Mouse (Mus musculus) cerebellum, postnatal 14 days (tissue): ENCODE measurements around the gene Coa7.

Source experiments
- DNase-seq, 2 experiments: peaks; one replicate each; pipeline ENCODE4 v3.0.0; 2021; ENCODE audit warnings: mixed read lengths in 2 of 2

The Coa7 gene

DNA sequence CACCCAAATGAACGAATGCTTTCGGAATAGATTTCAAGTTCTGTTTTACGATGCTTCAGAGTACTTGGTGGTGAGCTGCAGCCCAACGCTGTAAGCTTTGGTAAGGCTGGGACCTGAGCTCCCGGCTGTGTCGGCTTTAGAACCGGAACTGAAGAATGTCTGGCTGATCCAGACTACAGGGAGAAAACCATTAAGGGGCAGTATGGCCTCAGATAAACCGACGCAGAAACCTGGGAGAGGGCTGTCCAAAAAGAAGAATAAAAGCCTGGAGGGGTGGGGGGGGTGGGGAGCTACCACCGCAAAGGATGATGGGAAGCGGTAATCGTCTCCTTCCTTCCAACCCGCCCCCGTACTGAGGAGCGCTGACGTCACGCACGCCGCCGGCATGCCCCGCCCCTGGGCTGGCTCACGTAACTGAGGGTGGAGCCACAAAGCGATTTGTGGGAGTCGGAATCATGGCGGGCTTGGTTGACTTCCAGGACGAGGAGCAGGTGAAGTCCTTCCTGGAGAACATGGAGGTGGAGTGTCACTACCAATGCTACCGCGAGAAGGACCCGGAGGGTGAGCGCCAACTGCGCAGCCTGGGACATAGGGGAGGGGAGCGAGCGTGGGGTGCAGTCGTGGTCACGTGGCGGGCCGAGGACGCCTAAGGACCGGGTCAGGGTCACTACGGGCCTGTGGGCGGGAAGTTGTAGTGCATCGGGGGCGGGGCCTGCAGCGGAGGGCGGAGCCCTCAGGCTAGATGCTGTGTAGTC, at the start of gene Coa7:
TSS of gene Coa7 (plus strand) at position 411 of the 755 bp plus-strand sequence.
- peak; percentile 99 for DNase-seq

DNA sequence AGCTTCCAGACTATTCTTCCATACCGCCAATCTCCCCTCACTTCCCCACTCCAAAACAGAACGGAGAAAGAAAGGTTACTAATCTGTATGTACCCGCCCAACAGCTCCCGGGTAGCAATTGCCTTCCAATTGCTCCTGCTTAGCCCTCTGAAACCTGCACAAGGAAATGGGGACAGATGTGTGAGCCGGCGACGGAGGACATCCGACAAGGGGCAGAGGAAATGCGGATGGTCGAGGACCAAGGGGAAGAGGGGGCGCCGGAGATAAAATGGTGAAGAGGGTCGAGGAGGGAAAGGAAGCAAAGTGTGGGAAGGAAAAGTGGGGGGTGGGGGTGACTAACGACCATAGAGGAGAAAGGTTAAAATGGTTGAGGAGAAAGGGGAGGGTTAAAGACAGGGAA, 27.7 kb upstream of the Coa7 start:
- no peak for DNase-seq

DNA sequence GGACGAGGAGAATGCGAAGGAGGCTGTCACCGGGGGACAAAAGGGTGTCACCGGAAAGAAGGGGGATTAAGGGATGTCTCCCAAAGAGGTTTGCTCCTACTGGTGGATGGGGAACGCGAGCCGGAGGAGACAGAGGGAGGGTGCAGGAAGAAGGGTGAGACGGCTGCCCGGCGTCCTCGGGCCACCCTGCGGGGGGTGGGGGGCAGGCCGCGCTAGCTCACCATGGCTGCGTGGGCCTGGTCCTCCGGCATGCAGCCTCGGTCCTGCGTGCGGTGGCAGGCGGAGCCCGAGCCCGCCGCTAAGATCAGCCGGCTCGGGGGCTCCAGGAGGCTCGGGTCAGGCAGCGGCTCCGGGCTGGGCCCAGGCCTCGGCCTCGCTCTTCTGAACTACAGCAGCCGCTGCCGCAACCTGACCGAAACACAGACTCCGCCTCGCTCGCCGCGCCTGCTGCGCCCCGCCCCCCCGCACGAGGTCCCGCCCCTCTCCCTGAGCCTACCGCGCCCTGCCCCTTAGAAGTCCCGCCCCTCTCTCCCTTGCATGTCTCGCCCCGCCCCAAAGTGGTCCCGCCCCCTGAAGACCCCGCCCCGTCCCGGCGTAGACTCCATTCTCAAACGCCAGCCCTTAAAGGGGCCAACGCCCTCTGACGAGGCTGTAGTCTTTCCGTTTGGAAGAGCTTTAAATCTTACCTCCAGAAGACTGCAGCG, 27.1 kb upstream of the Coa7 start, which contains the start of gene Zyg11b:
TSS of gene Zyg11b (minus strand) at position 427 of the 704 bp plus-strand sequence.
- DNase-seq = peak; percentile 94 to 95

DNA sequence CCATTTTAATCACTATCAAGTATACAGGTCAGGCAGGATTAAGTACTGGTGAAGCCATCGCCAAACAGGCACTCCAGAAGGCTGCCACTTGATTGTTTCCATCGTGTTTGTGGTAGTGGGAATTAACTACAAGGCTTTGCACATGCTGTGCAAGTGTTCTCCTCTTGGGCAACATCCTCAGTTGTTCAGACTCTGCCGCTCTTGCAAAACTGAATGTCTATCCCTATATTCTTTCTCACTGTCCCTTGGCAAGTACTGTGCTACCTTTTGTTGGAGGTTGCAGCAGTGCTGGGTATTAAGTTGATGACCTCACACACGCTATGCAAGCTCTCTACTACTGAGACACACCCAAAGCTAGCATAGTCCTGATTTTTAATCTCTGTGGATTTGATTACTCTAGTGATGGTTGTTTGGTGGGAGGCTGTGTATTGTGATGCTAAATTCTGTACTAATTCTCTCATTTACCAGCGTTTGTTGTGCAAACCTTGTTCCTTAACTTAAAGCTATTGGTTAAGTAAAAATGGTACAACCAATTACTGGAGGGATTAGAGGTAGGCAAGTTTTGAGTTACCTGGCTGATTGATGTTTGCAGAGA, 25.5 kb upstream of the Coa7 start:
- no peak for DNase-seq

DNA sequence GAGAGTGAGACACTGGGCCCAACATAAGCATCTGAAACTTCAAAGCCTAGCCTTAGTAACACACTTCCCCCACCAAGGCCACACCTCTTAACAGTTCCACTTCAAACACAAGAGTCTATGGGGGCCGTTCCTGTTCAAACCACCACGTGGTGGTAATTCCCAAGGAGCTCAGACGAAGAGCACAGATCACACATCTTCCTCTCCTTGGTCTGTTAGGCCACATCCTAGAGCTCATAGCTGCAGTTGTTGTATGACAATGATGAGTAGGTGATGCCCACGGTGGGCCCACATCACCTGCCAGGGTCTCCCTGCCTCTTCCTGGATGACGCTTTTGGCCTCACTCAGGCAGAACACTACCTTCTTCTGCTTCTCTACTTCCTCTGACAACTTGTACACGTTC, 17.2 kb upstream of the Coa7 start:
- no peak for DNase-seq

DNA sequence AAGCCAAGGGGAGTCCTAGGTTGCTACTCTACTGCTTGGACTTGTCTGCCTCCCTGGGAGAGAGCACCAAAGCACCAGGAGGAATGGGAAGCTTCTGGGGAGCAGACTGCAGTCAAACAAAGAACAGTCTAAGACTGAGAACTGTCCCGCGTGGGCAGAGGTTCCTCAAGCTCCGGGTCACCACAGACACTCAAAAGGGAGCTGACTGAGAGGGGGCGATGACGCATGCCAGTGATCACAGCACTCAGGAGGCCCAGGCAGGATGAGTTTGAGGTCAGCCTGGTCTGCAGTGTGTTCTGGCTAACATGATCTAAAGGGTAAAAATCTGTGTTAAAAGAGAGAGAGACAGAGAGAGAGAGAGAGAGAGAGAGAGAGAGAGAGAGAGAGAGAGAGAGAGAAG, 13.9 kb upstream of the Coa7 start:
- no peak for DNase-seq

DNA sequence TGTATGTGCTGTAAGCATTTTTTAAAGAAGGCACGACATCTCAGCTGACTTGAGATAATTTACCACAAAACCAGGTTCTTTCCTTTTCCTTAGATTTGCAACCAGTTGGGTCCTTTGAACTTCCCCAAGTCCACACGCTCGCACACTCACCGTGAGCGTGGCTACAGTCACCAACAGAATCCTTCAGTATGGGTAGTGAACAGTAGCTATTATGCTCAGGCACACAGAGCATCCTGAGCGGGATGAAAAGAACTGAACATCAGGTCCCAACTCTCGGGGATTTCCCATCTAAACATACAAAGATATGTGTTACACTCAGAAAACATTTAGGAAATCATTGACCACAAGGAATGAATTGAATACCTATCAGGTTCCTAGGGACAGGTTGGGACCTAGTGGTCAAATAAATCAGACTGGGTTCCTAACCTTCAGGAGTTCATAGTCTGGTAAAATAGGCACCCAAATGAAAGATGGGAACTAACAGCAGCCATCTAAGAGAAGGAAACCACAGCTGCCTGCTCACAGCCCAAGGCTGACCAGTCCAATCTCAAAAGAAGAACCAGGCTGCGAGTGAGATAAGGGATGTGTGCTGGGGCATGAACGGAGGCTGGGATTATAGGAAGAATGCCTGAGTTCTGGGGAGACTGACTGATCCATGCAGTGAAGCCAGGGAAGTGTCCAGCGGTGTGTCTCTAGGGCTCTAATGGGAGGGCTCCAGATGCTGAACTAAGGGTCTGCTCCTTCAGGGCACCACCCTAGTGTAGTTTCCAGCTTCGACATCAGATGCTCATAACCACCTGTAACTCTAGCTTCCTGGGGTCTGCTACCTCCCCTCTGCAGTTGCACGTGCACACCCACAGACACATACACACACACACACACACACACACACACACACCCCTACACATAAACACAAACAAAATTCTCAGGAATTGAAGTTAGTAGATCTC, 10.0 kb upstream of the Coa7 start:
- no peak for DNase-seq

DNA sequence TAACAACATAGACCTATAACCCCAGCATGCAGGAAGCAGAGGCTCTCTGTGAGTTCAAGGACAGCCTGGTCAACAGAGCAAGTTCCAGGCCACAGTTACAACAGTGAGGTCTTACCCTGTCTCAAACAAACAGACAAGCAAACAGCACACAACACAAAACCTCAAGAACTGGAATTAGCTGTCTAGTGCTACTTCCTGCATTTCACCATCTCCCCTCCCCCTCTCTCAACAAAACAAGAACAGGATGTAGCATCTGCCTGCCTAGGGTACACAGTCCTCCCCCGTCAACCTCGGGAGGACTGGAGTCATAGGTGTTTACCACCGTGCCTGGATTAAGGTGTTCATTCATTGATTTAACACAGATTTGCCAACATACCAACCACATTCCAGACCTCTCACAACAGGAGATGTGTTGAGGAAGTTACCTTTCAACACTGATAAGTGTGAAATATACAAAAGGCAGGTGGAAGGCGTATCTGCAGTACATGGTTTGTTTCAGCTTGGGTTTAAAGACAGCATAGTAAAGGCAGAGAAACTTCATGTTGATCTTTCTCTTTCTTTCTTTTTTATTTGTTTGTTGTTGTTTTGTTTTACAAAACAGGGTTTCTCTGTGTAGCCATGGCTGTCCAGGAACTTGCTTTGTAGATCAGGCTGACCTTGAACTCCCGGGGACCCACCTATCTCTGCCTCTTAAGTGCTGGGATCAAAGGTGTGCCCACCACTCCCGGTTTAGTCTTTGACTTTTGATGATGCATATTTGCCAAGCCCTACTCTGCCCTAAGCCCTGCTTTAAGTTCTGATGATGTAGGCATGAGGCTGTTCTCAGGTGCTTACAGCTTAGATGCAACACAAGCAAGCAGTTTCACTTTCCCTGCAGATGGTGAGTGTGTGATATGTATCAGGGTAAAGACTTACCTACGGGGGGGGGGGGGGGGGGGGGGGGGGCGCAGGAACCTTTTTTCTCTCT, 9.0 kb upstream of the Coa7 start:
- no peak for DNase-seq

DNA sequence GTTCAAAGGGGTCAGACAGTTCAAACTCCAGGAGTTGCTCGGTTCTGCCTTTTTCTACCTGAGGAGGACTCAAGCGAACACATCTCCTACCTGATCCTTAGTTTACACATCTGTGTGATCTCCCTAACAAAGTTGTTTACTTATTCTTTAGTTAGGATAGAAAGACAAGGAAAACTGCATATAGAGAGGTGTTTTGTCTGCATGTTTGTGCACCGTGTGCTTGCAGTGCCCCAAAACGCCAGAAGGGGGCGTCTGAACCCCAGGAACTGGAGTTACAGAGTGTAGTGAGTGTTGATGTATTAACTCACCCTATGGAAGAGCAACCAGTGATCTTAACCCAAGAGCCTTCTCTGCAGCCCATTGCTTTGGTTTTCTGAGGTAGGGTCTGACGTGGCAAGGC, 8.2 kb upstream of the Coa7 start:
- DNase-seq = no peak

DNA sequence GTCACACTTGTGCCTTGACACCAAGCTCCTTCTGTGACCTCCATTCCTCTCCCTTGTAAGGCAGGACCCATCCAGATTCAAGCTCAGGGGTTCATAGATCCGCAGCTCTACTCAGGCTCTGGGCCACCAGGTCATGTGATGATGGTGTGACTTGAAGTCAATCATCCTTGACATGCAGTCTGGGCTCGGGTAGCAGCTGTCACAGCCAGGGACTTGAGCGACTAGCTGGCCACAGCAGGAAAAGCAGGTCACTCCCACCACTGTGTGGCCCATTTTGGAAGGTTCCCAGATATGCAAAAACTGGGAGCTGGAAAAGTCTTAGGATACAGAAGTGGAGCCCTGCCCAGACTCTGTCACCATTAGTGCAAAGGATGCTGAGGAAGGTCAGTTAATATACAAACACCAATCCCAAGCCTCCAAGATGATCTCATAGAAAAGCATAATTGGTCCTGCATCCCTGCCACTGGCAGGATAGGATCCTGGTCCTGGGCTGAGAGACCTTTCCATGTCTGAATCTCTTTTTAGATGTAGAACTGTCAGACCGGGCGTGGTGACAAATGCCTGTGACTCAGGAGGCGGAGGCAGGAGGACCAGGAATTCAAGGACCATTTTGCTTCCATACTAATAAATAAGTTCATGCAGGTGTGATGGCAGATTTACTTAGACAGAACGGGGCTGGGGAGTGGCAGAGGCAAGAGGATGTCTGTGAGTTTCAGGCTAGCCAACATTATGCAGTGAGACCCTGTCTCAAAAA, 7.1 kb upstream of the Coa7 start:
- DNase-seq = no peak

DNA sequence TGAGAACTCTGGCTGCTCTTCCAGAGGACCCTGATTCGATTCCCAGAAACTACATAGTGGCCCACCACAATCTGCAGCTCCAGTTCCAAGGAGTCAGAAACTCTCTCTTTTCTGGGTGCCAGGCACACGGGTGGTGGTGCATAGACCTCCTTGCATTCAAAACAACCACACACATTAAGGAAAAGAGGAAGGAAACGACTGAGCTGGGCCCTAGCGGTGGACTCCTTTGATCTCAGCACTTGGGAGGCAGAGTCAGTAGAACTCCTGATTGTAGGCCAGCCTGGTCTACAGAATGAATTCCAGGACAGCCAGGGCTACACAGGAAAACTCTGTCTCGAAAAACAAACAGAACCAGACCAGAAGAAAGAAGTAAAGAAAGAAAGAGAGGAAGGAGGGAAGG, 4.4 kb upstream of the Coa7 start:
- DNase-seq = no peak

DNA sequence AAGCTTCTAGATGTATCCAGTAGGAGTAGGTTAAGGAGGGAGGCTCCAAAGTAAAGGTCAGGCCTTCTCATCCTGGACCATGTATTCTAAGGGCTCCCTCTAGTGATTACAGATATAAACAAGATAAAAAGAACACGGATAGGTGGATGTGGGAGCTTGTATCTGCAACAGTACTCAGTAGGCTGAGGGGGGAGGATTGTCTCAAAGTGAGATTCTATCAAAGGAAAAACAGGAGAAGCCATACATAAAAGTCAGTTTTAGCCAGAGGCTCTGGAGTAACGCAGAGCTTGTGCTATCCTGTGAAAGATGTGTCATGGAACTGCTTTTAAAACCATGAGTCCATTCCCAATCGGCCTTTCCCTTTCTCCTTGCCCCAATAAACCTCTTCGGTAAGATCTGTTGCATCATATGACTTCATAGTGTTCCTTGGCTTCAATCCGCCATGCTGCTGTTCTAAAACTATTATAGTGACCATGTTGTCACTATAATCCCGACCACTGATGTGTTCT, 815 bp upstream of the Coa7 start:
- peak; percentile 39 to 58 for DNase-seq

DNA sequence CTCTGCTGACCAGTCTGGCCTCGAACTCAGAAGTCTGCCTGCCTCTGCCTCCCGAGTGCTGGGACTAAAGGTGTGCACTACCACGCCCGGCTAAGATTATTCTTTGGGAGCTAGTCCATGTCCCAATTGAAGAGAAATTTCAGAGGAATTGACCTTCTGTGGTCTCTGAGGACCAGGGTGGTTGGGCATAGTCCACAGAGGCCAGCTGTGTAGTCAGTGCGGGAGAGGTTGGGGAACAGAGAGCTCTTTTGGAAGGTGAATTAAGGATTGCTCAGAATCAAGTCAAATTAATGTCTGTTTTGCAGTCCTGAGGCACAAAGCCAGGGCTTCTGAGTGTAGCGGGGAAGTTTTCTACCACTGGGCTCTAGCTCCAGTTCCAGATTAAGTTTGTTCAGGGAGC, 1.9 kb downstream of the Coa7 start:
- DNase-seq = no peak

DNA sequence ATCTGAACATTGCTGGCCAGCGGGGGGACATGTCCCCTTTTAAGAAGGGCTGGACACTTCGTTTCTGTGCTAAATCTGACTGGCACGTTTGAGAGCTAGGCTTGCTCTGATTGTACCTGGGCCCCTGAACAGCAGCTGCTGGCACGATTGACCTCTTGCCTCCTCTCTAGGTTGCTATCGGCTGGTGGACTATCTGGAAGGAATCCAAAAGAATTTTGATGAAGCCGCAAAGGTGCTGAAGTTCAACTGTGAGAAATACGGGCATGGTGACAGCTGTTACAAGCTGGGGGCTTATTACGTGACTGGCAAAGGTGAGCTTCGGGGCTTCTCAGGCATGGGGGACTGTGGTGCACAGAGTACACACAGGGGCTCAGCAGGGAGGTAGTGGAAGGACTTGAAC, 4.1 kb downstream of the Coa7 start:
- no peak for DNase-seq

DNA sequence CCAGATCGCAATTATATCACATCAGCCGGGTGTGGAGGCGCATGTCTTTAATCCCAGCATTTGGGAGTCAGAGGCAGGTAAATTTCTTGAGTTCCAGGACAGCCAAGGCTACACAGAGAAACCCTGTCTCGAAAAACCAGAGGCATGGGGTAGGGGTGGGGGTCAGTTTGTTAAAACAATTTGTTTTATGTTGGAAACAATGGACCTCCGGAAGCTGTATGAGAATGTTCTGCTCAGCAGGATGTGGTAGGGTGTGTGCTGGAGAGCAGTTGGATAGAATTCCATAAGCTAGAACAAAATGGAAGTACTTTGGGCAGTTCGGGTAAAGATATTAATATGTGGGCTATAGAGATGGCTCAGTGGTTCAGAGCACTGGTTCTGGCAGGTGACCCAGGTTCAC, 7.5 kb downstream of the Coa7 start:
- DNase-seq = no peak

DNA sequence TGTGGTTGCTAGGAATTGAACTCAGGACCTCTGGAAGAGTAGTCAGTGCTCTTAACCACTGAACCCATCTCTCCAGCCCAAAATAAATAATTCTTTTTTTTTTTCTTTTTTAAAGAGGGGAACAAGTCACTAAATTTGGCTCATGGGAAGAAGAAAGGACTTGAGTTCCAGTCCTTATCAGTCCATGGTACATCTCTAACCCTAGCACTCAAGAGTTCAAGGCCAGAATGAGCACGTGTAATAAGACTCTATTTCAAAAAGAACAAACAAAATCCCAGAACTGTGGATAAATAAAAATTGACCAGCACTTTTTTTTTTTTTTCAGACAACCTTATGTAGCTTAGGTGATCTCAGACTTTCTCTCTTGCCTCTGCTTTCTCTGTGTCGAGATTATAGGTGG, 8.8 kb downstream of the Coa7 start:
- no peak for DNase-seq

DNA sequence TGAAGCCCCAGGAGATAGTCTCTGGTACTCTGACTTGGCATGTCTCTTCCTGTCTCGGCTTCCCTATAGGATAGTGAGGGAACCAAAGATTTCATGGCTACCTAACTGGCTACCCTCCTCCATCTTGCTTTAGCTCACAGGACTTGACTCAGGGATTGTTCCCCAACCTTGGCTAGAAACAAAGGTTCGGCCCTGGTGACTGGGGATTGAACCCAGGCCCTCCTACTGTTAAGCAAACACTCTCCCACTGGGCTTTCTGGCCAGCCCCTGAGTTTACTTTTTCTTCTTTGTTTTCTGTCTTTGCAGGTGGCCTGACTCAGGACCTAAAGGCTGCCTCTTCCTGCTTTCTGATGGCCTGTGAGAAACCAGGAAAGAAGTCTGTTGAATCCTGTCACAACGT, 9.9 kb downstream of the Coa7 start:
- no peak for DNase-seq

DNA sequence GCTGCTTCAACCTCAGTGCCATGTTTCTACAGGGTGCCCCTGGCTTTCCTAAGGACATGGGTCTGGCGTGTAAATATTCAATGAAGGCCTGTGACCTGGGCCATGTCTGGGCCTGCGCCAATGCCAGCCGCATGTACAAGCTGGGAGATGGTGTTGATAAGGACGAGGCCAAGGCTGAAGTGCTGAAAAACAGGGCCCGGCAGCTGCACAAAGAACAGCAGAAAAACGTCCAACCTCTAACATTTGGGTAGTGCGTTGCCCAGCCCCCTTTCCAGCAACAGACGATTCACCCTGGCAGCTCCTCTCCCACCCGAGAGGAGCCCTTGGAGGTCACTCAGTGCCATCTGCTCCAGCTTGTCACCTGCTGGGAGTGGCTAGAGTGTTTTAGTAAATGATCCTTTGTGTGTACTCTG, 10.4 kb downstream of the Coa7 start:
- DNase-seq = peak; percentile 50 to 60

DNA sequence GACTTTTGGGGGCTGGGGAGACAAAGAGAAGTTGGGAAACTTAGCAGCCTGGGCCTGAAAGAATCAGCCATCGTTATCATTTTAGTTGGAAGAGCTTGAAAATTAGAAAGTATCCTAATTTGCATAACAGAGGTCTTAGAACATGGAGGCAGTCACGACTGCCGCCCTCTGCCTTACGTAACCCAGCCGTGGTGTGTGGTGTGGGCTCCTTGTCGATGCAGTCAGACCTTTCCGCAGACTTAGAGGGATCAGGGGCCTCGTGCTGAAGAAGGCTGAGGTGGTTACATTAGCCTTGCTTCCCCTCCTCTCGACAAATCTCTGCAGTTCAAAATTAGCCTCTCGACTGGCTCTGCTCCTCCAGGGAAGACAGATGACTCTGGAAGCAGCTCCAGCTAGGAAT, 10.9 kb downstream of the Coa7 start:
- DNase-seq = no peak

DNA sequence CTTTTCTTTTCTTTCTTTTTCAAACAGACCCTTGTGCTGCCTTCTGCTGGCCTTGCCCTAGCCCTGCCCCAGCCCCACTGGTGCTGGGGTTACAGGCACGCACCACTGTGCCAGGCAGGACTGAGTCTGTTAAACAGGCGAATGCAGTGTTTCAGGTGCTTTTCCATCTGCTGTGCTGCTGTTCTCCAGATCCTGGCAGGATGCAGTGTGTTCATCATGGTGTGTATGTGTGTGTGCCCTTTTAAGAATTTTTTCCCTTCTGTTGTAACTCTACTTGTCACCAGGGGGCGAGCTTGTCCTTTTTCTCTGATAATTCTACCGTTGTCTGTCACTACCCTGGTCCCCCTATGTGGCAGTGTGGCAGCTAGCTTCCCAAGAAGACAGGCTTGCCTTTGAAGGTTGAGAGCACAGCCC, 11.3 kb downstream of the Coa7 start:
- DNase-seq = peak; percentile 87 to 90

DNA sequence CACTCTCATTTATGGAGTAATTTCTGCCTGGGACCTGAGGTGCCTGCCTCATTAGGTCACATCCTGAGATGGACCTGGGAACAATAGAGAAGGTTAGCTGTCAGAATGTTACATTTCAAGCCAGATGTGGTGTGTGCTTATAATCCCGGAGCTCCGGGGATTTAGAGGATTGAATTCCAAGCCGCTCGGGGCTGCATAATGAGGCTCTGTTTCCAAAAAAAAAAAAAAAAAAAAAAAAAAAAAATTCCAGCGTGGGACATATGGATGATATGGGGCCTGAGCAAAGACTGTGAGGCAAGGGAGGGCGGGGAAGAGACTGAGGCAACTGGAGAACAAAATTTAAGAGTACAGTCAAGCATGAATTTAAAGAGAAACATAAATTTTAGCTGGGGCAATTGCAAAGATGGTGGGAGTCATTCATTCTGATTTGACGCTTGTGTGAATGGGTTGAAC, 16.7 kb downstream of the Coa7 start:
- DNase-seq = no peak
